Mouse (Mus musculus): ENCODE data around the gene Ankrd22. TPM values are rescaled to one million over a fixed set of nuclear protein-coding genes. Genes with fewer than 3 reads are reported as not detected.

The Ankrd22 gene
- total and polyA plus RNA-seq, 3 experiments: 0.10 TPM; not detected in 2

DNA sequence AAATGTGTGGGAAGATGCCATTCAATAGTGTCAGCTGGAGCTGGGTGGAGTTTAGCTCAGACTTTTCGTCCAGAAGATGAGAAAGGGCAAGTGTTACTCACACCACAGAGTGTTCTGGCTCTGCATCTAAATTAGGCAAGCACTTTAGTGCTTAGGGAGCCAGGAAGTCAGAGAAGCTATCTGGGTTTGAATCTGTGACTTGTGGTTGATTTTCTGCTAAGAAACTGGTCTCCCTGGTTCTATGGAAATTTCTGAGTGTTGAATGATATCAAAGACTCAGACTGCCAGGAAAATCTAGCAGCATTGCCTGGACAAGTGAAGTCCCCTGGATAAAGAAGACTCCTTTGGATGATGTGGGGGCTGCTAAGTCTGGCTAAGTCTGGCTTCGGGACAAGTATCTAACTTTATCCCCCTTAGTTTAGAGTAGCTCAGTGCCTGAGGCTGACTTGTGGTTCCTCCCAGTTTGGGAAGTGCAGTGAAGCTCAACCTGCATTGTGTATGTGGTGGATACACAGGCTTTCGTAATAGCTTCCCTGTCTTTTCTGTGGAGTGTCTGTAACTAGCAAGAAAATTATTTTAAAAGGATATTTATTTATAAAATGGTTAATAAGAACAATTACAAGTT lies 45.6 kb downstream of the Ankrd22 start:
- Histone ChIP-seq H3K27me3 (ENCODE audit: control insufficient read depth, insufficient read depth, low read length) (no peaks in the 10 kb centered on the region), H3K79me2 (replicated peaks; ENCODE audit: control insufficient read depth, insufficient read depth, low read length) (no peaks in the 10 kb centered on the region), H3K4me3 (no peak overlapping the region), H3K4me1 (ENCODE audit: control insufficient read depth, insufficient read depth, low read length) (no peaks in the 10 kb centered on the region), H3K27ac (no peak overlapping the region), H3K36me3 (ENCODE audit: control insufficient read depth, insufficient read depth, low read length) (no peaks in the 10 kb centered on the region), H3K9ac (ENCODE audit: low read depth, low read length) (no peak overlapping the region)
- intact Hi-C loops (cut with DNase I): no loop called here
- no peak for DNase-seq
- TF ChIP-seq POLR2A (IDR thresholded peaks at IDR 0.05; ENCODE audit: insufficient read depth, low read depth, low read length) (no peak), CTCF (IDR thresholded peaks at IDR 0.05) (no peak), EP300 (IDR thresholded peaks at IDR 0.05; ENCODE audit: insufficient read depth, low read depth, low read length) (no peak)
- WGBS: 48% methylated on average over 3 of the region's 3 CpGs

DNA sequence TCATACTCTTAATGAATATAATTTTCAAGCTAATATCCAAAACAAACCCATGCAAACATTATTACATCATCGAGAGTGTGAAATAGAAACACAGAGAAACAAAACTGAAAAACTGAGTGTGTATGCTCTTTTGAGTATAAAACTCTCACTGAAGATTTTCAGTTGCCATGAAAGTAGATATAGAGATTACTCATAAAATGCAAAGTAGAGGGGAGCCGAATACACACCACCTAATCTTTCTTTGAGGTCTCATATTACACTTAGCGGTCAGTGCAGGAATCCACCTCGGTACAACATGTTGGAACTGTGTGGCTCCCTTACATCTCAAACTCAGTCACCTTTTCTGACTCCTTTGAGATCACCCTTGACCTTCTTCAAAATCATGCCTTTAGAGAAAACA lies 46.2 kb downstream of the Ankrd22 start:
- H3K27ac ChIP-seq: no peak overlapping the region
- 71% methylated on average over 4 of the region's 4 CpGs for WGBS
- intact Hi-C loops (cut with DNase I): no loop called here

DNA sequence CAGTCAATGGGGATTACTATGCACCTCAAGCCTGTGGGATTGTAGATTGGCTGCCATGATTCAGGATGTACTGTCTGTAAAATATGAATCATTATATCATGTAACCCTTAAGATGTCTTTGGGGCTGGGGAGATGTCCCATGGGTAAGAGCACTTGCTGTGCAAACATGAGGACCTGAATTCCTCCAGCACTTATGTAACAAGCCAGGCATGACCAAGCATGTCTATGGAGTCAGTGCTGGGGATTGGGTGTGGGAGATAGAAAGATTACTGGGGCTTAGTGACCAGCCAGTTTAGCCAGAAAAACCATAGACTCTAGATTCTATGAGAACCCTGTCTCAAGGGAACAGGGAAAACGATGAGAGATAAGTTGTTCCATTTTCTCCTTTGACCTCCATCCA lies 46.8 kb downstream of the Ankrd22 start:
- H3K79me2 ChIP-seq (replicated peaks; ENCODE audit: control insufficient read depth, insufficient read depth, low read length): no peaks in the 10 kb centered on the region
- H3K4me1 ChIP-seq (ENCODE audit: control insufficient read depth, insufficient read depth, low read length): no peaks in the 10 kb centered on the region
- no peaks in the 10 kb centered on the region for H3K36me3 ChIP-seq (ENCODE audit: control insufficient read depth, insufficient read depth, low read length)
- TF ChIP-seq POLR2A (IDR thresholded peaks at IDR 0.05; ENCODE audit: insufficient read depth, low read depth, low read length) (no peak), CTCF (IDR thresholded peaks at IDR 0.05) (no peak), EP300 (IDR thresholded peaks at IDR 0.05; ENCODE audit: insufficient read depth, low read depth, low read length) (no peak)
- 54% methylated on average over 1 of the region's 1 CpGs for WGBS
- no peaks in the 10 kb centered on the region for H3K27me3 ChIP-seq (ENCODE audit: control insufficient read depth, insufficient read depth, low read length)
- H3K9ac ChIP-seq (ENCODE audit: low read depth, low read length): no peak overlapping the region
- no peak for DNase-seq
- H3K27ac ChIP-seq: no peak overlapping the region
- intact Hi-C loops (cut with DNase I): no loop called here
- H3K4me3 ChIP-seq: no peak overlapping the region

More for the DNA sequence above, 46.2 kb downstream of the Ankrd22 start:
- H3K36me3 ChIP-seq (ENCODE audit: control insufficient read depth, insufficient read depth, low read length): no peaks in the 10 kb centered on the region
- no peaks in the 10 kb centered on the region for H3K27me3 ChIP-seq (ENCODE audit: control insufficient read depth, insufficient read depth, low read length)
- H3K4me3 ChIP-seq: no peak overlapping the region
- no peaks in the 10 kb centered on the region for H3K4me1 ChIP-seq (ENCODE audit: control insufficient read depth, insufficient read depth, low read length)
- no peaks in the 10 kb centered on the region for H3K79me2 ChIP-seq (replicated peaks; ENCODE audit: control insufficient read depth, insufficient read depth, low read length)
- TF ChIP-seq POLR2A (IDR thresholded peaks at IDR 0.05; ENCODE audit: insufficient read depth, low read depth, low read length) (no peak), CTCF (IDR thresholded peaks at IDR 0.05) (no peak), EP300 (IDR thresholded peaks at IDR 0.05; ENCODE audit: insufficient read depth, low read depth, low read length) (no peak)
- no peak for DNase-seq
- H3K9ac ChIP-seq (ENCODE audit: low read depth, low read length): no peak overlapping the region

GRCm38 (mm10) chr19:34104841-34105240 lies 61.0 kb downstream of the Ankrd22 start:
- Histone ChIP-seq H3K9ac (ENCODE audit: low read depth, low read length) (no peak overlapping the region), H3K27me3 (ENCODE audit: control insufficient read depth, insufficient read depth, low read length) (no peaks in the 10 kb centered on the region), H3K79me2 (replicated peaks; ENCODE audit: control insufficient read depth, insufficient read depth, low read length) (no peaks in the 10 kb centered on the region), H3K4me1 (ENCODE audit: control insufficient read depth, insufficient read depth, low read length) (no peaks in the 10 kb centered on the region), H3K27ac (no peak overlapping the region), H3K36me3 (ENCODE audit: control insufficient read depth, insufficient read depth, low read length) (no peaks in the 10 kb centered on the region), H3K4me3 (no peak overlapping the region)
- 79% methylated on average over 3 of the region's 3 CpGs for whole genome bisulfite sequencing
- DNase-seq: no peak
- TF ChIP-seq POLR2A (IDR thresholded peaks at IDR 0.05; ENCODE audit: insufficient read depth, low read depth, low read length): no peak
- TF ChIP-seq CTCF (IDR thresholded peaks at IDR 0.05): no peak
- TF ChIP-seq EP300 (IDR thresholded peaks at IDR 0.05; ENCODE audit: insufficient read depth, low read depth, low read length): no peak
- intact Hi-C loops (cut with DNase I): no loop called here

GRCm38 (mm10) chr19:34101888-34102287 lies 64.0 kb downstream of the Ankrd22 start:
- 91% methylated on average over 7 of the region's 7 CpGs for WGBS
- DNase-seq: no peak
- intact Hi-C loops (cut with DNase I): no loop called here

GRCm38 (mm10) chr19:34100633-34101032 lies 65.2 kb downstream of the Ankrd22 start, which contains the start of gene Lipm:
Gene Lipm (plus strand): TSS chr19:34100933.
- H3K27me3 ChIP-seq (ENCODE audit: control insufficient read depth, insufficient read depth, low read length): no peaks in the 10 kb centered on the region
- no peak for DNase-seq
- intact Hi-C loops (cut with DNase I): no loop called here
- no peaks in the 10 kb centered on the region for H3K79me2 ChIP-seq (replicated peaks; ENCODE audit: control insufficient read depth, insufficient read depth, low read length)
- no peaks in the 10 kb centered on the region for H3K4me1 ChIP-seq (ENCODE audit: control insufficient read depth, insufficient read depth, low read length)
- no peak within 1 kb of the TSS for H3K4me3 ChIP-seq
- TF ChIP-seq EP300 (IDR thresholded peaks at IDR 0.05; ENCODE audit: insufficient read depth, low read depth, low read length): no peak
- no peak for TF ChIP-seq POLR2A (IDR thresholded peaks at IDR 0.05; ENCODE audit: insufficient read depth, low read depth, low read length)
- TF ChIP-seq CTCF (IDR thresholded peaks at IDR 0.05): no peak
- WGBS: 83% methylated on average over 4 of the region's 4 CpGs
- H3K27ac ChIP-seq: no peak within 1 kb of the TSS
- H3K9ac ChIP-seq (ENCODE audit: low read depth, low read length): no peak within 1 kb of the TSS
- no peaks in the 10 kb centered on the region for H3K36me3 ChIP-seq (ENCODE audit: control insufficient read depth, insufficient read depth, low read length)

More at GRCm38 (mm10) chr19:34101888-34102287, 64.0 kb downstream of the Ankrd22 start:
- no peaks in the 10 kb centered on the region for H3K4me1 ChIP-seq (ENCODE audit: control insufficient read depth, insufficient read depth, low read length)
- no peak overlapping the region for H3K4me3 ChIP-seq
- TF ChIP-seq POLR2A (IDR thresholded peaks at IDR 0.05; ENCODE audit: insufficient read depth, low read depth, low read length) (no peak), CTCF (IDR thresholded peaks at IDR 0.05) (no peak), EP300 (IDR thresholded peaks at IDR 0.05; ENCODE audit: insufficient read depth, low read depth, low read length) (no peak)
- no peaks in the 10 kb centered on the region for H3K36me3 ChIP-seq (ENCODE audit: control insufficient read depth, insufficient read depth, low read length)
- H3K79me2 ChIP-seq (replicated peaks; ENCODE audit: control insufficient read depth, insufficient read depth, low read length): no peaks in the 10 kb centered on the region
- no peaks in the 10 kb centered on the region for H3K27me3 ChIP-seq (ENCODE audit: control insufficient read depth, insufficient read depth, low read length)
- no peak overlapping the region for H3K9ac ChIP-seq (ENCODE audit: low read depth, low read length)
- no peak overlapping the region for H3K27ac ChIP-seq
